Mouse (Mus musculus) lung, embryonic 16.5 days (tissue): ENCODE data around the gene Tesc. TPM values are rescaled to one million over a fixed set of nuclear protein-coding genes. Genes with fewer than 3 reads are reported as not detected.

ENCODE experiments used
- ATAC-seq: fragments of 200-750 bp; cut with Nextera tagmentation; 2 replicates; pipeline ENCODE4 v1.8.0; 2017; ENCODE audit warnings: low read depth, mild to moderate bottlenecking, moderate library complexity
- H3K27ac ChIP-seq: fragments of 300-500 bp; sonication (generic); 2 replicates; pipeline ENCODE4 v1.5.1; 2014; ENCODE audit warnings: mild to moderate bottlenecking, control low read depth, low read length
- H3K27me3 ChIP-seq: fragments of 300-500 bp; sonication (generic); 2 replicates; pipeline ENCODE4 v1.6.1; 2014; ENCODE audit warnings: low read depth, low read length, mixed read lengths; ENCODE audit not compliant: control insufficient read depth, insufficient read depth
- H3K36me3 ChIP-seq: fragments of 300-500 bp; sonication (generic); 2 replicates; pipeline ENCODE4 v1.6.1; 2014; ENCODE audit warnings: low read length; ENCODE audit not compliant: control insufficient read depth, insufficient read depth
- H3K4me1 ChIP-seq: fragments of 300-500 bp; sonication (generic); replicated peaks from 2 replicates; pipeline ENCODE4 v1.6.1; 2014; ENCODE audit warnings: low read length, mixed read lengths; ENCODE audit not compliant: control insufficient read depth, insufficient read depth
- H3K4me2 ChIP-seq: fragments of 300-500 bp; sonication (generic); 2 replicates; pipeline ENCODE4 v1.6.1; 2014; ENCODE audit warnings: low read depth, low read length, control low read depth
- H3K4me3 ChIP-seq: fragments of 300-500 bp; sonication (generic); 2 replicates; pipeline ENCODE4 v1.5.1; 2014; ENCODE audit warnings: mild to moderate bottlenecking, low read length, control low read depth
- H3K9ac ChIP-seq: fragments of 300-500 bp; sonication (generic); 2 replicates; pipeline ENCODE4 v1.6.1; 2014; ENCODE audit warnings: low read length, control low read depth
- H3K9me3 ChIP-seq: fragments of 300-500 bp; sonication (generic); 2 replicates; pipeline ENCODE4 v1.6.1; 2016; ENCODE audit warnings: low read length; ENCODE audit not compliant: control insufficient read depth
- WGBS: fragments of 180-500 bp; shearing (Covaris S2); extraction: QIAGEN DNeasy Blood & Tissue Kit; methylation state at CpG from one replicate; pipeline ENCODE4 v1.1.7; 2014; 5-methylcytosine and 5-hydroxymethylcytosine counted together
- polyA plus RNA-seq: library from polyadenylated mRNA; unstranded; fragments of >200 nt; fragmentation: Nextera tagmentation; extraction: Ambion mirVana; gene quantifications from 2 replicates; pipeline ENCODE4 v1.2.1, GENCODE M21; 2015

The Tesc gene
- polyA plus RNA-seq, 1 experiment from 2014 or later = 8.6 TPM

GRCm38 (mm10) chr5:118045385-118045784 lies 17.8 kb downstream of the Tesc start:
- ATAC-seq = no peak
- no peaks in the 10 kb centered on the region for H3K36me3 ChIP-seq
- no peaks in the 10 kb centered on the region for H3K4me1 ChIP-seq
- no peak overlapping the region for H3K9ac ChIP-seq
- H3K27me3 ChIP-seq = no peaks in the 10 kb centered on the region
- no peak overlapping the region for H3K27ac ChIP-seq
- no peak overlapping the region for H3K4me3 ChIP-seq
- H3K9me3 ChIP-seq = no peaks in the 10 kb centered on the region
- 77% methylated on average over 9 of the region's 9 CpGs for WGBS
- no peak overlapping the region for H3K4me2 ChIP-seq

GRCm38 (mm10) chr5:118047091-118047757 lies 19.7 kb downstream of the Tesc start:
- H3K4me2 ChIP-seq = no peak overlapping the region
- no peaks in the 10 kb centered on the region for H3K4me1 ChIP-seq
- no peak overlapping the region for H3K9ac ChIP-seq
- H3K36me3 ChIP-seq = no peaks in the 10 kb centered on the region
- no peaks in the 10 kb centered on the region for H3K9me3 ChIP-seq
- no peak overlapping the region for H3K4me3 ChIP-seq
- H3K27me3 ChIP-seq = no peaks in the 10 kb centered on the region
- 83% methylated on average over 14 of the region's 14 CpGs for WGBS
- ATAC-seq = no peak
- H3K27ac ChIP-seq = no peak overlapping the region

GRCm38 (mm10) chr5:118048412-118048811 lies 20.9 kb downstream of the Tesc start:
- Histone ChIP-seq H3K9ac (no peak overlapping the region), H3K4me3 (no peak overlapping the region), H3K27ac (no peak overlapping the region), H3K9me3 (no peaks in the 10 kb centered on the region), H3K36me3 (no peaks in the 10 kb centered on the region), H3K27me3 (no peaks in the 10 kb centered on the region), H3K4me1 (no peaks in the 10 kb centered on the region), H3K4me2 (no peak overlapping the region)
- WGBS = 70% methylated on average over 4 of the region's 4 CpGs
- ATAC-seq = no peak

GRCm38 (mm10) chr5:118048928-118049327 lies 21.4 kb downstream of the Tesc start:
- no peaks in the 10 kb centered on the region for H3K9me3 ChIP-seq
- H3K36me3 ChIP-seq = no peaks in the 10 kb centered on the region
- ATAC-seq = no peak
- no peak overlapping the region for H3K9ac ChIP-seq
- H3K4me2 ChIP-seq = no peak overlapping the region
- H3K4me3 ChIP-seq = no peak overlapping the region
- no peaks in the 10 kb centered on the region for H3K27me3 ChIP-seq
- H3K4me1 ChIP-seq = no peaks in the 10 kb centered on the region
- no peak overlapping the region for H3K27ac ChIP-seq
- 81% methylated on average over 5 of the region's 5 CpGs for WGBS

GRCm38 (mm10) chr5:118050743-118051142 lies 23.2 kb downstream of the Tesc start:
- H3K27me3 ChIP-seq = no peaks in the 10 kb centered on the region

GRCm38 (mm10) chr5:118051981-118052662 lies 24.6 kb downstream of the Tesc start:
- WGBS = 55% methylated on average over 8 of the region's 8 CpGs
- no peak overlapping the region for H3K4me2 ChIP-seq
- H3K27me3 ChIP-seq = no peaks in the 10 kb centered on the region
- H3K4me3 ChIP-seq = no peak overlapping the region
- no peaks in the 10 kb centered on the region for H3K9me3 ChIP-seq
- no peak overlapping the region for H3K9ac ChIP-seq
- H3K4me1 ChIP-seq = no peaks in the 10 kb centered on the region
- ATAC-seq = no peak
- no peaks in the 10 kb centered on the region for H3K36me3 ChIP-seq
- H3K27ac ChIP-seq = no peak overlapping the region

More at GRCm38 (mm10) chr5:118050743-118051142, 23.2 kb downstream of the Tesc start:
- H3K27ac ChIP-seq = no peak overlapping the region
- WGBS = 70% methylated on average over 4 of the region's 4 CpGs
- no peaks in the 10 kb centered on the region for H3K36me3 ChIP-seq
- no peak overlapping the region for H3K9ac ChIP-seq
- H3K4me1 ChIP-seq = no peaks in the 10 kb centered on the region
- no peak overlapping the region for H3K4me2 ChIP-seq
- ATAC-seq = no peak
- no peak overlapping the region for H3K4me3 ChIP-seq
- no peaks in the 10 kb centered on the region for H3K9me3 ChIP-seq

GRCm38 (mm10) chr5:118053205-118053604 lies 25.7 kb downstream of the Tesc start:
- Histone ChIP-seq H3K9ac (no peak overlapping the region), H3K4me1 (peaks cover 10% of the 10 kb centered on the region), H3K36me3 (no peaks in the 10 kb centered on the region), H3K4me3 (no peak overlapping the region), H3K9me3 (no peaks in the 10 kb centered on the region), H3K27me3 (no peaks in the 10 kb centered on the region), H3K4me2 (no peak overlapping the region), H3K27ac (no peak overlapping the region)
- no peak for ATAC-seq
- WGBS = 95% methylated on average over 2 of the region's 2 CpGs

GRCm38 (mm10) chr5:118057508-118058111 lies 30.1 kb downstream of the Tesc start:
- H3K4me1 ChIP-seq = peaks cover 10% of the 10 kb centered on the region
- no peaks in the 10 kb centered on the region for H3K36me3 ChIP-seq
- H3K27ac ChIP-seq = peak overlapping the region; percentile 39
- WGBS = 38% methylated on average over 8 of the region's 8 CpGs
- no peak overlapping the region for H3K4me2 ChIP-seq
- H3K27me3 ChIP-seq = no peaks in the 10 kb centered on the region
- peak; percentile 71 for ATAC-seq
- H3K9ac ChIP-seq = no peak overlapping the region
- no peak overlapping the region for H3K4me3 ChIP-seq
- H3K9me3 ChIP-seq = no peaks in the 10 kb centered on the region

- Histone ChIP-seq H3K9ac (no peak overlapping the region), H3K27me3 (no peaks in the 10 kb centered on the region), H3K9me3 (no peaks in the 10 kb centered on the region), H3K36me3 (no peaks in the 10 kb centered on the region), H3K4me3 (no peak overlapping the region), H3K4me2 (no peak overlapping the region), H3K27ac (no peak overlapping the region), H3K4me1 (peaks cover 10% of the 10 kb centered on the region)
- no peak for ATAC-seq
- WGBS = 82% methylated on average over 10 of the region's 10 CpGs
Measured at GRCm38 (mm10) chr5:118058858-118059257, 31.3 kb downstream of the Tesc start.
